In genomic region chr6:116131771-116132170, GRCm38 (mm10) we compare ENCODE assay signal across 12 mouse cellular contexts.
"Had no signal": no experiment of that assay in that cellular context is flagged by ENCODE, and none has a peak within 500 bp of the region (broad histone marks: within the 10 kb centered on the region; RNA-seq: fewer than 3 reads in every experiment).

No protein-coding gene starts in this region.

- DNase-seq: kidney, adult 11 months; kidney, adult 9 months; kidney, postnatal 4 days; right cerebral cortex, postnatal 25 days; thymus, postnatal 36 days had no signal

- H3K4me1 ChIP-seq: limb, embryonic 10.5 days; liver, embryonic 12.5 days; midbrain, embryonic 12.5 days had no signal

- H3K36me3 ChIP-seq: liver, embryonic 12.5 days; lung, embryonic 15.5 days had no signal

- H3K27ac ChIP-seq: kidney, postnatal 0 days; layer of hippocampus, adult 2 months; limb, embryonic 10.5 days; liver, embryonic 12.5 days; lung, embryonic 15.5 days; midbrain, embryonic 12.5 days had no signal

- H3K9ac ChIP-seq: liver, embryonic 12.5 days; lung, embryonic 15.5 days; midbrain, embryonic 12.5 days had no signal

- ATAC-seq: liver, embryonic 12.5 days; midbrain, embryonic 16.5 days had no signal

- H3K9me3 ChIP-seq: limb, embryonic 10.5 days; liver, embryonic 12.5 days; lung, embryonic 15.5 days; midbrain, embryonic 12.5 days had no signal

- H3K27me3 ChIP-seq: liver, embryonic 12.5 days; lung, embryonic 15.5 days; midbrain, embryonic 12.5 days had no signal

- H3K4me2 ChIP-seq: liver, embryonic 12.5 days; lung, embryonic 15.5 days; midbrain, embryonic 12.5 days had no signal

- H3K4me3 ChIP-seq: layer of hippocampus, adult 2 months; limb, embryonic 10.5 days; liver, embryonic 12.5 days; lung, embryonic 15.5 days; midbrain, embryonic 12.5 days had no signal
